Mouse (Mus musculus) stomach, embryonic 15.5 days (tissue): ENCODE results near the gene Vkorc1l1. TPM values are rescaled to one million over a fixed set of nuclear protein-coding genes. Genes with fewer than 3 reads are reported as not detected.
A peak's percentile ranks its signal among the peaks of the same experiment; 100 is the strongest.

ENCODE experiments used
- ATAC-seq: fragments of 200-750 bp; cut with Nextera tagmentation; 2 replicates; pipeline ENCODE4 v1.8.0; 2017; ENCODE audit warnings: low read depth, moderate number of reproducible peaks, moderate TSS enrichment; ENCODE audit not compliant: insufficient read depth, low FRiP score
- H3K27ac ChIP-seq: fragments of 300-500 bp; sonication (generic); 2 replicates; pipeline ENCODE4 v1.5.1; 2015; ENCODE audit warnings: mild to moderate bottlenecking, inconsistent platforms
- H3K27me3 ChIP-seq: fragments of 300-500 bp; sonication (generic); replicated peaks from 2 replicates; pipeline ENCODE4 v1.6.1; 2015; ENCODE audit warnings: inconsistent platforms
- H3K36me3 ChIP-seq: fragments of 300-500 bp; sonication (generic); 2 replicates; pipeline ENCODE4 v1.6.1; 2015; ENCODE audit warnings: inconsistent platforms
- H3K4me1 ChIP-seq: fragments of 300-500 bp; sonication (generic); 2 replicates; pipeline ENCODE4 v1.6.1; 2015; ENCODE audit warnings: inconsistent platforms
- H3K4me2 ChIP-seq: fragments of 300-500 bp; sonication (generic); 2 replicates; pipeline ENCODE4 v1.6.1; 2015; ENCODE audit warnings: mild to moderate bottlenecking, inconsistent platforms
- H3K4me3 ChIP-seq: fragments of 300-500 bp; sonication (generic); replicated peaks from 2 replicates; pipeline ENCODE4 v1.5.1; 2015; ENCODE audit warnings: inconsistent platforms
- H3K9ac ChIP-seq: fragments of 300-500 bp; sonication (generic); 2 replicates; pipeline ENCODE4 v1.6.1; 2015; ENCODE audit warnings: inconsistent platforms
- H3K9me3 ChIP-seq: fragments of 300-500 bp; sonication (generic); 2 replicates; pipeline ENCODE4 v1.6.1; 2016; ENCODE audit warnings: inconsistent platforms
- WGBS: fragments of 180-500 bp; shearing (Covaris S2); methylation state at CpG from one replicate; pipeline ENCODE4 v1.1.7; 2015; 5-methylcytosine and 5-hydroxymethylcytosine counted together
- polyA plus RNA-seq: library from polyadenylated mRNA; unstranded; fragments of >200 nt; fragmentation: Nextera tagmentation; extraction: Ambion mirVana; gene quantifications from 2 replicates; pipeline ENCODE4 v1.2.1, GENCODE M21; 2015

Gene Vkorc1l1
- polyA plus RNA-seq, 1 experiment from 2014 or later: 24.5 TPM

DNA sequence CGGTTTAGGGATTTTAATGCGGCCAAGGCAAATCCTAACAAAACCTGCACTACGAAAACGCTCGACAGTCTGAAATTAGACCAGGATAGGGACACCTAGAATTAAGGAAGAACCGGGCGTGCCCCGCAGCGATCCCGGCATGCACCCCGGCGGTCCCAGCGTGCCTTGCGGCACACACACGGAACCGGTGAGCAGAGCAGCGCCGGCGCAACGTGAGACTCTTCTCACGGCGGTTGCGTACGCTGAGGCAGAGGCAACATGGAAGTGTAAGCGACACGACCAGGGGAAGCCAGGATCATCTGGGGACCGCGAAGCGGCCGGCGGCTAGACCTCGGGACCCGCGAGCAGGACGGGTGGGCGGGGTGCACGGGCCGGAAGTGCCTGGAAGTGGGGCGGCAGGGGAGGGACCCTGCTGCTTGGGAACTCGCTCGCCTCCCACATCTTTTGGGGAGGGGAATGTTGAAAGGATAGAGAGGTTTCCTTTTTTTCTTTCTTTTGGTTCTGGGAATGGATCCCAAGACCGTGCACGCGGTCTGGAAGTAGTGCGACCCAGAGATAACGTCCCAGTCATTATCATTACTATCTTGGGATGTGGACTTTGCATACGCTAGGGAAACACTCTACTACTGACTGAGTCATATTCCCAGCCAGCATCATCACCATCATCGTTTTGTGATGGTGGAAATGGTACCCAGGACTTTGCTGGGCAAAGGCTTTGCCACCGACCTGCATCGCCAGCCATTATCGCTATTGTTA is 87.5 kb downstream of the Vkorc1l1 start, which contains the start of the genes Asl and Crcp:
Gene Asl, minus strand, starts transcription at position 106 of the 756 bp plus-strand sequence.
Gene Crcp, plus strand, starts transcription at position 149 of the 756 bp plus-strand sequence.
- Histone ChIP-seq H3K4me1 (peaks cover 6% of the 10 kb centered on the region; the same call in 1 of the 2 replicates), H3K9me3 (no peaks in the 10 kb centered on the region), H3K27me3 (no peaks in the 10 kb centered on the region), H3K36me3 (no peaks in the 10 kb centered on the region), H3K4me2 (peak within 1 kb of the TSS; percentile 78), H3K9ac (peak within 1 kb of the TSS; percentile 51; the same call in 1 of the 2 replicates), H3K27ac (peak within 1 kb of the TSS; percentile 94), H3K4me3 (peak within 1 kb of the TSS; percentile 79)
- ATAC-seq: peak; percentile 80
- WGBS: 1% methylated on average over 51 of the region's 51 CpGs

DNA sequence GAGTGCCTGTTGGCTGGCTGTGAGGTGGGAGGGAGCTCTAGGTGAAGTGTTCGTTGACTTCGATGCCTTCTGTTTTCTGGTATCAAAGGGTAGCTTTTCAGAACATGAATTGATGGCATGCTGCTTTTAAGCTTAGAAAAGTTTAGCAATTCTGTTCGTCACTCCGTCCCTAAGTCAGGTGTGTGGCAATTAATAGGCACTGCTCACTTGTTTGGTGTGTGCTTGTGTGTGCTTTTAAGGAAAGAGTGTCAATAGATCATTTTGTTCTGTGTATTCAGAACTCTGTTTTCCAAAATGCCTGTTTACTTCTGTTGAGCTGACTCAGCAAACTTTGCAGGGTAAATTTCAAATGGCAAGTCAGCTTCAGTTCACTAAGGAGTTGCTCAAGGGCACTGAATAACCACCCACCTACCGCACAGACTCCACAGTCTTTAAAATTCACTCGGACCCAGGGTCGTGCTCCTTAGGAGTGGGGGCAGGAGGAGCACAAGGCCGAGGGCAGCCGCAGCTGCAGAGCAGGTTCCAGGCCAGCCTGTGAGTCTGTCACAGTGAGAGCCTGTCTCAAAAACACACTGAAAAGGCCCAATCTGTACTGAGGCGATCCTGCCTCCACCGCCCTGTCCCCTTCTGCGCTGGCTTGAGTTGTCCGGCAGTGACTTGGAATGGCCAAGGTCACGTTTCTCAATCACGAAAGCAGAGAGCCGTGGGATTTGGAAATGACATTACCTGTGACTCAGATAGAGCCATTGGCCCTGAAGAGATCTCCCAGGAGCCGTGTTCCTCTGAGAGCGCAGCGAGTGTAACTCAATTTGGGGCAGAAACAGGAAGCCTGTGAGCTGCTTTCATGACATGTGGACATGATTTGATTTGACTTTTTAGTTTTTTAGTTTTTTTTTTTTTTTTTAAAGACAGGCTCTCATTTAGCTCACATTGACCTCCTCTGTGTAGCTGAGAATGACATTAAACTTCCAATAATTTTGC is 89.9 kb downstream of the Vkorc1l1 start:
- H3K4me2 ChIP-seq: no peak overlapping the region
- no peaks in the 10 kb centered on the region for H3K27me3 ChIP-seq
- no peak for ATAC-seq
- no peak overlapping the region for H3K4me3 ChIP-seq
- 0 out of 2 replicates have a peak, but pooled peaks cover 2% of the 10 kb centered on the region for H3K4me1 ChIP-seq
- no peaks in the 10 kb centered on the region for H3K9me3 ChIP-seq
- no peaks in the 10 kb centered on the region for H3K36me3 ChIP-seq
- H3K27ac ChIP-seq: no peak overlapping the region
- WGBS: 89% methylated on average over 19 of the region's 19 CpGs
- no peak overlapping the region for H3K9ac ChIP-seq

DNA sequence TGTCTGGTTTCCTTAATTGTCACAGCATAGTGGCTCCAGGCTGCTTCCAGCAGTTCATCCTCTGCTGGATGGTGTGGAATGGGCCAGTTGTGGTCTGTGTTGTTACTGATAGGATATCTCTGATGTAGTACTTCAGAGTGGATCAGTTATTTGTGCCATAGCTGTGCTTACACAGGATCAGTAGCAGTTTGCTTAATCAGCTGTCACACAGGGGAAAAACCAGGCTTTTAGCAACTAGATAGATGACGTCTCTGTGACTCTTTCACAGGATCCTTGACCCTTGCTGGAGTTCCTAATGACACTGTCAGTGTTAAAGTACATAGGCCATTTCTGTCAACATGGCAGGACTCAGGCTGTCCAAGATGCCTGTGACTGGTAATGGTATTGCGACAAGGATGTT is 92.1 kb downstream of the Vkorc1l1 start:
- H3K9ac ChIP-seq: no peak overlapping the region
- whole genome bisulfite sequencing: 64% methylated on average over 2 of the region's 2 CpGs
- H3K27me3 ChIP-seq: no peaks in the 10 kb centered on the region
- no peaks in the 10 kb centered on the region for H3K9me3 ChIP-seq
- H3K4me1 ChIP-seq: 0 out of 2 replicates have a peak, but pooled peaks cover 2% of the 10 kb centered on the region
- no peak overlapping the region for H3K4me2 ChIP-seq
- H3K4me3 ChIP-seq: no peak overlapping the region
- H3K36me3 ChIP-seq: no peaks in the 10 kb centered on the region; the same call in 1 of the 2 replicates
- H3K27ac ChIP-seq: no peak overlapping the region
- no peak for ATAC-seq

Other genes with a start within 250 kb of the Vkorc1l1 start
- gene Sept14, start 233.5 kb upstream of the Vkorc1l1 start, polyA plus RNA-seq: not detected in 2 replicates
- gene Mrps17, start 226.5 kb upstream of the Vkorc1l1 start, polyA plus RNA-seq: 177 and 185 TPM in 2 replicates
- 90.0 and 103 TPM in 2 replicates for gene Nipsnap2, start 216.9 kb upstream of the Vkorc1l1 start, polyA plus RNA-seq
- gene Psph, start 154.5 kb upstream of the Vkorc1l1 start, polyA plus RNA-seq: 45.9 and 46.1 TPM in 2 replicates
- 40.1 and 44.1 TPM in 2 replicates for gene Sumf2, start 95.0 kb upstream of the Vkorc1l1 start, polyA plus RNA-seq
- 880 and 948 TPM in 2 replicates for gene Chchd2, start 54.5 kb upstream of the Vkorc1l1 start, polyA plus RNA-seq
- 3.1 and 3.5 TPM in 2 replicates for gene Zbed5, start 46.2 kb upstream of the Vkorc1l1 start, polyA plus RNA-seq
- 0.09 and 0.10 TPM in 2 replicates for gene Phkg1, start 43.4 kb upstream of the Vkorc1l1 start, polyA plus RNA-seq
- gene Nupr1l, start 33.4 kb upstream of the Vkorc1l1 start, polyA plus RNA-seq: 2.7 and 3.2 TPM in 2 replicates
- 68.3 and 76.5 TPM in 2 replicates for gene Gusb, start 61.1 kb downstream of the Vkorc1l1 start, polyA plus RNA-seq
- gene Asl, start 87.3 kb downstream of the Vkorc1l1 start, polyA plus RNA-seq: 49.1 and 50.1 TPM in 2 replicates
- gene Crcp, start 87.3 kb downstream of the Vkorc1l1 start, polyA plus RNA-seq: 31.6 and 33.1 TPM in 2 replicates
- 70.1 and 77.3 TPM in 2 replicates for gene Tpst1, start 131.4 kb downstream of the Vkorc1l1 start, polyA plus RNA-seq
- gene Kctd7, start 202.9 kb downstream of the Vkorc1l1 start, polyA plus RNA-seq: 4.8 and 5.4 TPM in 2 replicates
- gene Rabgef1, start 229.8 kb downstream of the Vkorc1l1 start, polyA plus RNA-seq: 26.6 and 29.2 TPM in 2 replicates